Mouse (Mus musculus) R1 (cell line): ENCODE data around the gene Crybb2.

ENCODE experiments used
- DNase-seq: peaks from one replicate; pipeline ENCODE4 v3.0.0-alpha.2; 2018; ENCODE audit warnings: low read depth, low spot score

The Crybb2 gene

DNA sequence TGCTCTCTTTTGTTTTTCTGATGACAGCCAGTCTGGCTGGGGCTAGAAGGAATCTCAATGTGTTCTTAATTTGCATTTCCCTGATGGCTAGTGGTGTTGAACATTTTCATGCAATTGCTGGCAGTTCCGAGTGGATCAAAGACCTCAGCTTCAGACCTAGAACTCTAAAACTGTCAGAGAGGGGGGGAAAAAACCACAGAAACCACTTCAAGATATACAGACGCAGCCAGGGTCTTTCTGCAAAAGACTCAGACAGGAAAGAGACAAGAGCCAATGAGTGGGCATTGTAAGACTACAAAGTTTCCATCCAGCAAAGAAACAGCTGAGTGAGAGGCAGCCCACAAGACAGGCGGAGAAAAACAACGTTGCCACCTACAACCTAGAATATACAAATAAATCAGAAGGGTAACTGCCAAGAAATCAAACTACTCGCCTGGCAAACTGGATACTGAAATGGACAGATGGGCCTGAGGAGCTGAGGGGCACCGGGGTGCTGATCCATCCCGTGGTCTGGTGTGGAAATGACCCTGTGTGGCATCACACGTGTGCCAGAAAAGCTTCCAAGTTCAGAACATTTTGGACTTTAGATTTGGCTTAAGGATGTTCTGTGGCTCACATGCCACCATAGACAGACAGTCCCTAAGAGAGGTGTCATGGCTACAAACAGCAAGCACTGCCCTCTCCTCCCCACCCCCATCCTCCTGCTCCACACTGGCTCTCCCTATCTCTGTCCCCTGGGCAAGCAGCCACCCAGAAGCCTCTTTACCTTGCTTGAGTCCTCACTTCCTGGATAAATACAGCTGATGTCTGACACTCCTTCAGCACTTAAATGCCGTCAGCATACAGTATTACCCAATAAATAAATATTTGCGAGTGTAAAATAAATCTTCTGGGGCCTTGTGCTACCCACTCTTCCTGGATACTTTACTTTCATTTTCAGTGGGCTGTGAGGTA, 34.5 kb downstream of the Crybb2 start:
- DNase-seq = peak; percentile 30

DNA sequence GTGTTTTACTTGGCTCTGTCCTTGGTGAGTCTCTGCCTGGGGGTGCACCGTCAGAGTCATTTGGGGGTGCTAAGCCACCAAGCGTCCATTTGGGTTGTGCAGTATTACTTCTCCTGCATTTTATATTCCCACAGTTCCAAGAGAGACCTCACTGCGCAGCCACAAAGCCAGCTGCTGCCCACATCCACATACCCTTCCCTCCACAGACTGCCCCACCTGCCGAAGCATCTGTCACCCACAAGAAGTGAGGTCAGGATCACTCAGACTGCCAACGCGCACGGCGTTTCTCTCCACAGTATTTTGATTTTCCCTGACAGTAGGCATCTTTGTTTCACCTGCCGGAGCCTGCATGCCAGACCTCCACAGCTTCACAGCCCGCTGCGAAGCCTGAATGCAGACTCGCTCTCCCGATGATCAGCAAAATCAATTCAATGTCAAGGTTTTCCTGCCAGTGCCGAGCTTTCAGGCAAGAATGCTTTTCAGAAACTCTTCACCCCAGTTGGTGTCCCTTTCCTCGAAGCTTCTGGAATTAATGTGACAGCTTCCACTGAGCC, 38.6 kb downstream of the Crybb2 start:
- DNase-seq = no peak

DNA sequence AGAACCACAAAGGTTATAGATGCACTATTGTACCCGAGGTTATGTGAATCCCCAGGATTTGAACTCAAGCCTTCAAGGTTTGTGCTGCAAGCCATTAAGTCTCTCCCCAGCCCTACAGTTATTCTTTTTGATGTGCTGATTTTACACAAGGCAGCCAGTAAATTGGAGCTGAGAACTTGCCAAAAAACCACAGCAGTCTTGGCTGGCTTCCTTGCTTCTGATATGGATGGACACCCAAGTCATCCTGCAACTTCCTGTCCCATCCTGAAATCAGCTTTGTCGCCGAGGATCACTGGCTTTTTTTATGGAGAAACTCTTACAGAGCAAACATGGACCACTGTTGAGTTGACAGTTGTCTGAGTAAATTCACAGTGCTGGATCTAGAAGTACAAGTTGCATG, 39.8 kb downstream of the Crybb2 start:
- no peak for DNase-seq

DNA sequence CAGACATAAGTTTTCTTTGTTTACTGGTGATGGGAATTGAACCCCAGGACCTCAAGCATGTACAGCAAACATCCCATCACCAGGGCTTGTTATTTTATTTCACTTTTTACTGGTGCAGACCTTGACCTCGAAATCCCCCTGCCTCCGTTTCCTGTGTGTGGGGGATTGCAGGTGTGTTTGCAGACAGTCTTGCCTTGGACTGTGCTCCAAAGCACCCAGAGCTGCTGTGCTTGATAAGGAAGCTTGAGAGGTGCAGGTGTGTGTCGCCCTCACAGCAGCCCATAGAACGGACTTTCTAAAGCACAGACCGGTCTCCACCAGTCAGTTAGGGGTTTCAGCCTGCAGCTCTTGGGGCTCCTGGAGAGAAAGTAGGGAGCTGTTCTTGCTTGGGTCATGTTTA, 43.2 kb downstream of the Crybb2 start:
- no peak for DNase-seq

DNA sequence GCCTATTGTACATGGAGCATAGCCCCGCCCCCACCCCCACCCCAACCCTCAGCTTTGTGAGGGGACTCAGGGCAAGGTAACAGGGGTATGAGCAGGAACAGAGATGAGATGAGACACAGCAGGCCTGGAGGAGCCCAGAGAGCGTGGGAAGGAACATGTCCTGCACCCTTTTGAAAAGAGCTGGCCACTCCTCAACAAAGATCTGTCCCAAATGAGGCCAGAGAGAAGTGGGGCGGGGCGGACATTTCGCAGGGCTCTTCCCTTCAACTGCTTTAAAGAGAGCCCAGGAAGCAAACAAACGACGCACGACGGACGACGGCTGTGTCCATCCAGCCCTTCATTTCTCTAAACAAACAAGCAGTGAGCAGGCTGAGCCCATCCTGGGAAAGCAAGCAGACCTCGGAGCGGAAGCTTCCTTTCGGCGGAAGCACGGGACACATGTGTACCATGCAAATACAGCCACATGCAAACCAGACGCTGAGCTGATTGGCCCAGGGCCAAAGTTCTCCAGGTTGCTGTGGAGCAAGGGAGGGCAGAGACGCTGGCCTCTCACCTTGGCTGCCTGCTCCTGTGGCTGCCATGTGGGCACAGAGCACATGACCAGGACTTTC, 45.7 kb downstream of the Crybb2 start:
- DNase-seq = no peak

DNA sequence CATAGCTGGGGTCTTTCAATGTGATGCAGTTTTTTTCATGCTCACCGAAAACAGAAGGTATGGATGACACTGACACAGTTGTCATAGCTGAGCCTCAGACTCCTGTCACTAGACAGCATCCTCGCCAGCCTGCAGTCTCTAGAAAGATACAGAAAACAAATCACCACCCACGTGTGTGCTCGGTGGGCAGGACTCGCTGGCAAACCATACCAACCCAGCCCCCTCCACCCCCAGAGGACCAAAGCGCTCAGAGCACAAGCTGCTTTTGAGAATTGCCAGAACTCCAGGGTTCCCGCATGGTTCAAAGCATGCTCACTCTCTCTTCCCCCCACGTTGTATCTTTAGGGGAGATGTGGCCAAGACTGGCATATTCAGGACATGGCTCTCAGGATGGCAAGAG, 51.7 kb downstream of the Crybb2 start:
- no peak for DNase-seq

DNA sequence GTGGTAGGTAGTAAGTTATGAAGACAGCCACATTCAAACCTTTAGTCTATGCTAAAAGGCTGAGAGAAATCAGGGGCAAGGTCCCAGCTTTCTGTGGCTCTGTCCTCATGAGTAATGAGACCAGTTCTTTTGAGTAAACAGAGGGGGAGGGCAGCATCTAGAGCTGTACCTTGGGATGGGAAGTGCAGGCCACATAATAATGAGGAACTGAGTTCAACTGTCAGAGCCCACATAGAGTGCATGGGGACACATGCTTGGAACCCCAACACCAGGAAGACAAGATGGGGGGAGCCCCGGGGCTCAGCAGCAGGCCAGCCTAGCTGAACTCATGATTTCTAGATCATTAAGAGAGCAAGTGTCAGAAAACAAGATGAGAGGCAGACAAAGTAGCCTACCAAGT, 52.9 kb downstream of the Crybb2 start:
- no peak for DNase-seq

DNA sequence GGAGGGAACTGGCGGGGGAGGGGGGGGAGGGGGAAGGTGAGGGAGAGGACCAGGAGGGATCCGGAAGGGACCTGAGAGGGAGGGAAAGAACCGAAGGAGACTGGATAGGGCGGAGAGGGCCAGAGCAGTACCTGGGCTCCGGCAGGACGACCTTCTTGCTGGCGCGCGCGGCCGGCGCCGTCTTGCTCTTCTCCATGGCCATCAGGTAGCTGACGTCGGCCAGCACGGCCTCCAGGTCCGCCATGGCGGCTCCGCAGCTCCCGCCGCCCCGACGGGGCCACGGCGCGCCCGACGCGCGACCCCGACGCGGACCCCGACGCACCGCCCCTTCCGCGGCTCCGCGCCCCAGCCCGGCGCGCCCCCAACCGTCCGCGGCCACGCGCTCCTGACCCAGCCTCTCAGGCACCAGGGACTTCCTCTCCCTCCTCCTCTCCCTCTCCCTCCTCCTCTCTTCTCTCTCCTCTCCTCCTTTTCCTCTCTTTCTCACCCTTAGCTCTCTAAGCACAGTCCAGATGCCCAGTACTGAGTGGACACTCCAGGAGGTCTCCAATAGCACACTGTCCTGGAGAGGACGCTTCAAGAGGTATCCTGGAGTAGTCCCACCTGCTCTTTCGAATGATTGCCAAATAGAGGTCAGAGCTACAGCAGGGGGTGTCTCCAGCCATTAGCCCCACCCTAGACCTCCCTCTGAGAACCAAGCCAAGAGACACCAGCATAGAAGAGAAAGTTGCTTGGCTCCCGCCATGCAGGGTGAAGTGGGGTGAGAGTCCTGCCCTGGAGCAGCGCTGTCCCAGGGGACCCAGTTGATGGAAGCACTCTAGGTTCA, 54.5 kb downstream of the Crybb2 start, which contains the start of gene Grk3:
Gene Grk3, minus strand, starts transcription at position 556 of the 826 bp plus-strand sequence.
- DNase-seq = peak; percentile 71

DNA sequence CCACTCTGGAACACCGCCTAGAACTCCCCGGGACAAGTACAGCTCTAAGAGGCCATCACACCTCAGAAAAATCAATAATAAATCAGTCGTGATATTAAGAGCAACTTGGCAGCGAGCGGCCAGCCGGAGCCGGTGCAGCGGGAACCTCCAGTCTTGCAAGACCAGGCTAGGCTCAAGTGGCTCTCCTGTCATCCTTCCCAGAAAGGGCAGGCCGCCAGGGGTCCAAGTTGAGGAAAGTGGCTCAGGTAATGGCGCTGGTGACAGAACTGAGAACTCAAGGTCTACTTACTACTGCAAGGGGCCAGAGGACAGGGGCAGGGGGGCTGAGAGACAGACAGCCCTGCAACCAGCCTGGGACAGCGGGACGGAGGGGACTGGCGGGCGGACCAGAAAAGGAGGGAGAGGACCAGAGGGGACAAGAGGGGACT, 55.1 kb downstream of the Crybb2 start:
- peak; percentile 27 for DNase-seq

DNA sequence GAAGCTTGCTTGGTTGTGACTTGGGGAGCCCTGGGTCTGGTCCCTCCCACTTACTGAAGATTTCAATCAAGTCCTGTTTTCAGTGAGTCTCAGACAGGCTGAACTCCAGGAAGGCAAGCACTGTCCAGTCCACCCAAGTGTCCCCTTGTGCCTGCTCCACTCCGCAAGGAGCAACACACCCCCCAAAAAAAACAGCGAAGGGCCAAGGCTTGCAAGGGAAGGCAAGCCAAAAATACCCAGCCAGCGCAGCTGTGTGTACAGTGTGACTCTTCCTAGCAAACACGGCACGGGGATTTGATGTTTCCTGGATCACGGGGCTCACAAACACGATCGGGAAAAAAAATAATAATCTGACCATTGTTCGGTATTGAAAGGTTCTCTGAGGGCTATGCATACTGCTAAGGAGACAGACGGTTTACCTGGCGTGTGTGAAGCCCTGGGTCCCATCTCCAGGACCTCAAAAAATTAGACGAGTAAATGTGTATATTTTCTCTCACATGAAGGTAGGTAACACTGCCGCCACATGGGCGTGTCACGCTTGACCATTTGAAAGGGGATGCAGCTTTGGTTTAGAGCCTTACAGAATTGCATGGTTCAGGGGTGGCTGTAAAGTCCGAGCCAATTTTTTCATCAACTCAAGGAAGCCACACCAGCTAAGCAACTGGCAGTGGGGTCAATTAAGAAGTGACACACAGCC, 55.7 kb downstream of the Crybb2 start:
- no peak for DNase-seq

DNA sequence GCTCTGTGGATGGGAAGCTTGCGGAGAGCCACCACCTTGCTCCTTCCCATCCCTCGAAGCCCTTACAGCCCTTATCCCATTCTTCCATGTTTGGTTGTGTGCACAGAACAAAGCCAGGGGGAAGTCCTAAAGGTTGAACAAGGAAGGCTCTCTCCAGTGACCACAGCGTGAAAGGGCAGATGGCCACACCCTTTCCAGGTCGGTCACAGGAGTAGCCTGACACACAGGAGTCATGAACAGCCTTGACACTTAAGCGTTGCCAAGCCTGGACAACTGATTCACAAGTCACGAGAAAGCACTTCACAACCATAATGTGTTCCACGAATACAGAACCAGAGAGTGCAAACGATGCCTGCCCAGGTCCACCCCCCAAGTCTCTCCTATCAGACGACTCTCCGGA, 58.0 kb downstream of the Crybb2 start:
- DNase-seq = no peak

DNA sequence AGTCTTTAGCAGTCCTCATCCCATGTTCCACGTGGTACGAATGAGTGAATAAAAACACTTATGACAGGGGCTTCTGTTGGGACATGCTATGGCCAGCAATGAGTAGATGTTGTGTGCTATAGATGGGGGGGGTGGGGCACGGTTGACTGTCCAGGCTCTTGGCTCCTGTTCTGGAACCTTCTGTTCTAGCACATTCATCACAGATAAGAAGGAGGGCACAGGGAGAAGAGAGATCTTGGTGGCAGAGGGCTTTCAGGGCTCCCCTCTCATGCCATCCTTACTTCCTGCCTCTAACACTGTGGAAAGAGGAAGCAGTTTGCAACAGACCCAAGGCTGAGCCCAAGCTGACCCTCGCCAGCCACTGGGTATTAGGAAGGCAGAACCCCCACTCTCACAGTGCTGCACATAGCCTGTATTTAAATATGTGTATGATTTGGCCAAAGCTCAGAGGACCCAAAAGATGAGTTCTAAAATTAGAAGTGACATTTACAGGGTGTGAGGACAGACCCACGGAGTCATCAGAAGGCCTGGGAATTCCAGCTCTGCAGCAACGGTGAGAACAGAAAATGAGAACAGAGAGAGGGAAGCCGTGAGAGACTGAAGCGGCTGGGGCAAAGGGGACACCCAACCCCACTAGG, 60.6 kb downstream of the Crybb2 start:
- no peak for DNase-seq

DNA sequence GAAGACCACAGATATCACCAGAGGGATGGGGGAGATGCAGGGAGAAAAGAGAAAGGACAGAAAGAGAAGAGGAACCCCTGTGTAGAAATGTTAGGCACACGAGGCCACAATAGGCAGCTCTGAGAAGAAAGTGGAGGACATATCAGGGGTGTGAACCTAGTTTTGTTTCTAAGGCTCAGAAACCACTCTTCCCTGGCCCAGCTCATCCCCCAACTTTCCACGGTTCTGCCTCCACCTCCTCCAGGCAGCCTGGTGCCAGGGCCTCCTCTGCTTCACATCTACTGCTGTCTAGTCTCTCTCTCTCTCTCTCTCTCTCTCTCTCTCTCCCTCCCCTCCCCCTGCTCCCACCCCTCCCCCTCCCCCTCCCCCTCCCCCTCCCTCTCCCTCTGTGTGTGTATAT, 61.4 kb downstream of the Crybb2 start:
- no peak for DNase-seq
